Mouse (Mus musculus) brain, embryonic 14.5 days (tissue): ENCODE results near the gene Tbck.

Experiments
- CTCF ChIP-seq: fragments of 200-500 bp; IDR thresholded peaks from 2 replicates; pipeline ENCODE4 v1.5.1; 2012; ENCODE audit warnings: inconsistent platforms, mild to moderate bottlenecking, moderate library complexity, borderline replicate concordance; ENCODE audit not compliant: insufficient read depth, insufficient read length; ENCODE audit errors: extremely low read depth
- POLR2A ChIP-seq: fragments of 200-500 bp; IDR thresholded peaks from 2 replicates; pipeline ENCODE4 v1.6.1; 2012; ENCODE audit warnings: mild to moderate bottlenecking, inconsistent platforms, borderline replicate concordance; ENCODE audit not compliant: poor library complexity, insufficient read depth, insufficient read length, severe bottlenecking; ENCODE audit errors: extremely low read depth

DNA sequence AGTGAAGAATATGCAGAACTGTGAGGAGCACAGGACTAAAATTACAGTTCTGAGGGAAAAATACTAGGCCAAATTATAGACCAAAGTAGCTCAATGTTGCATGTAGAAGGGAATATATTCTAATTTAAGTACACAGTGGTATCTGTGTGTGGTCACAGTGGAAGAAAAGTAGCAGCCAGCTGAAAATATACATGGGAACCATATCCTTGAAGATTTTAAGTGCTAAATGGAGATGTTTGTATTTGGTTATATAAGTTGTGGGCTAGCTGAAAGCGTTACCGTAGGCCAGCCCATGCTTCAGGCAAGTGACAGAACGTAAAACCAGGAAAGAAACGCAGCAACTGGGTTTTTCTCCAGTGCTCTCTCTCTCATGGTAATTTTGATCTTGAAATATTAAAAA lies 33.4 kb downstream of the Tbck start:
- TF ChIP-seq CTCF: no peak
- no peak for TF ChIP-seq POLR2A
